Mouse (Mus musculus): Measurements from ENCODE around the gene Txndc5.

Gene Txndc5

DNA sequence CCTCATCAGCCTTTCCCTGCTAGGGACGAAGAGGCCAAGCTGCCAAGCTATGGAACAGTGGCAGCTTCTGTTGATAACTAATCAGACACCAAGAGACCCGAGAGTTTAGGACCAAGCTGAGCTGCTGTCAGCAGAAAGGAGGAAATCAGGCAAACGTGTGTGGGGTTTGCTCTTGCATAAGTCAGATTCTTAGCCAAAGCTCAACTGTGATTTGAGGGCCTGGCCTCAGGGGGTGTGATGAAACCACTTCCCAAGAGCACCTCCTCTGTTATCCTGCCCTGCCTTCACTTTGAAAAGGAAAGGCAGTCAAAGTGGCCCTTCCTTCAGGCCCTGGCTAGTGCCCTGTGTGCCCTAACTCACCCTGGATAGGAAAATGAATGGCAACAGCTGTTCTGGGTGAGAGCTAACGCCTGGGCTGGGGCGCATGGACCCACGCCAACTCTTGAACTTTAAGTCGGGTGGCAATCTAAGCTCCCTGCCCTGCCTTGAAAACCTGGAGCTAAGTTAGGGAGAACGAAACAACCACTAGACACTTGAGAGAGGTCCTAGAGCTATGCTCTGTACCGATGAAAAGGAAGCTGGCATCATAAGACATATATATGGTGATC lies at the start of gene Txndc5:
TSS of gene Txndc5 (minus strand) at position 138 of the 608 bp plus-strand sequence.
- DNase-seq (ENCODE audit: low spot score) = no peak

DNA sequence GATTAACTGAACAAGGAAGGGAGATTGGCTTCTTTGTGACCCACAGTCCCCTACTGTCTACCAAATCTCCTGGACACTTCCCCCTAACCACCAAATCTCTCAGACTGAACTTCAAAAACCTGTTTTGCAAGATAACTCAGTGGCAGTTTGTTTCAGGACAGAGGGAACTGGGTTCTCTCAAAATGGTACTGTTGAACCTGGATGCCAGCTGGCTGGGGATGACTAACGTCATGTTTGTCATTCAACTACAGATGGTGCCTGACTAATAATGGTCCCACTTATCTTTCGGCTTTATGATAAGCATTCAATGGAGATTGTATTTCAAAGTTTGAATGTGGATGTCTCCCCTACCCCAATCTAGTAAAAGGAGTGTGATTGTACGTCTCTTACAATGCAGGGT lies 46.0 kb upstream of the Txndc5 start:
- DNase-seq (ENCODE audit: low spot score) = no peak

- DNase-seq (ENCODE audit: low spot score) = no peak
These were observed 44.7 kb upstream of the Txndc5 start for GRCm38 (mm10) chr13:38573281-38573680.

DNA sequence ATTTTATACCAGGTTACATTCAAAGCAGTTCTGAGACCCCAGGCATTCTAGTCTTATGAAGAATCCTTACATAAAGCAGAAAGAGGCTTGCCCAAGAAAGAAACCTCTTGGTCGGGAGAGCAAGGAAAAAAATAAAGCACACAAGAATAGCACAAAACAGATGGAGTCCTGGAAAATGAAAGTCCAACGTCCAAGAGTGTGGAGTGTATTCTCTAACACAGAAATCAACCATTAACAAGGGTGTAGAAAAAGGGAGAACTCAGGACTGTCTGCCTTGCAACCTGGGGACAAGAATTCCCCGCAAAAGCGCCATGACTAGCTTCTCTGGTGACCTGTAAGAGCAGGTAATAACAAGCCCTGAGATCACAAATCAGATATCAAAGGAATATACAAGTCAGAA lies 36.6 kb upstream of the Txndc5 start:
- no peak for DNase-seq (ENCODE audit: low spot score)

GRCm38 (mm10) chr13:38554611-38555010 lies 26.0 kb upstream of the Txndc5 start:
- DNase-seq (ENCODE audit: low spot score) = no peak

- no peak for DNase-seq (ENCODE audit: low spot score)
These were observed 25.6 kb upstream of the Txndc5 start for GRCm38 (mm10) chr13:38554210-38554609.

GRCm38 (mm10) chr13:38548681-38549080 lies 20.1 kb upstream of the Txndc5 start:
- no peak for DNase-seq (ENCODE audit: low spot score)

GRCm38 (mm10) chr13:38547717-38548116 lies 19.1 kb upstream of the Txndc5 start:
- DNase-seq (ENCODE audit: low spot score) = no peak

DNA sequence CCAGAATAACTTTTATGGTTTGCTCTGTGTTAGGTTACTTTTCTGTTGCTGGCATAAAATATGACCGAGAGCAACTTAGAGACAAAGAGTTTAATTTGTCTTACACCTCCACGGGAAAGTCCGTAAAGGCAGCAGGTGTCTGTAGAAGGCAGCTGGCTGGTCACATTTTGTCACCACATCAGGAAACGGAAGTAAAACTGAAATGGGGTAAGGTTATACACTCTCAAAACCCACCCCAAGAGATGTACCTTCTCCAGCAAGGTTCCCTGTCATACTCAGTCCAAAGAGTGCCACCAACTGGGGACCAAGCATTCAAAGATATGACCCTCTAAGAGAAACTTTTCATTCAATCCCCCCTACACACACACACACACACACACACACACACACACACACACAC lies 18.1 kb upstream of the Txndc5 start:
- DNase-seq (ENCODE audit: low spot score) = no peak

GRCm38 (mm10) chr13:38545460-38545859 lies 16.8 kb upstream of the Txndc5 start:
- no peak for DNase-seq (ENCODE audit: low spot score)

DNA sequence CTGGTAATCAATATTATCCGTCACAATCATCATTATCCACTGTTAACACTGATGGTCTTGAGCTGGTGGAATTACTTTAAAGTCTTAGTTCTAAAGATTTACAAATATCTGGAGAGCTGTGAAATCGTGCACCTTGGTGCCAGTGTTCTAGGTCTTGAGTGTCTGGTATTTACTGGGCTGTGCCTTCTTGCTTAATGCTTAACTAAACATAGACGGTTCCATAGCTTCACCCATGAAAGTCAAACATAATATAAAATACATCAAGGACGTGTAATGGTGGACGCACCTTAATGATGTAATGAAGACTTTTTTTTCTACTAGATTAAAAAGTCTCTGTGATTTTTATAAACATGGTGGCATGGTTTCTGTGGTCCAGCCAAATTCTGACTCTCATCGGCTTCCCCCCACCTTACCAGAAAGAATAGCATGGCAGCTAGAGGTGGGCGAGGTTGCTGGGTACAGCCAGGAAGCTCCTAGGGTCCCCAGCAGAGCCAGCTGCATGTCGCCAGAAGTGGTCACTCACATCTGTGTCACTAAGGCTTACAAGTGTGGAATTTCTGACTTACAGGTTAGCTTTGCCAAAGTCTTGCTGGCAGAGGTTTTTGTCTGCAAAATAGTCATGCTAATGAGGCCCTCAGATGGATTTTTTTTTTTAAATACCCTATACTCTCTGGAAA lies 16.3 kb upstream of the Txndc5 start:
- no peak for DNase-seq (ENCODE audit: low spot score)

- no peak for DNase-seq (ENCODE audit: low spot score)
These were observed 15.0 kb upstream of the Txndc5 start for GRCm38 (mm10) chr13:38543455-38544125.

DNA sequence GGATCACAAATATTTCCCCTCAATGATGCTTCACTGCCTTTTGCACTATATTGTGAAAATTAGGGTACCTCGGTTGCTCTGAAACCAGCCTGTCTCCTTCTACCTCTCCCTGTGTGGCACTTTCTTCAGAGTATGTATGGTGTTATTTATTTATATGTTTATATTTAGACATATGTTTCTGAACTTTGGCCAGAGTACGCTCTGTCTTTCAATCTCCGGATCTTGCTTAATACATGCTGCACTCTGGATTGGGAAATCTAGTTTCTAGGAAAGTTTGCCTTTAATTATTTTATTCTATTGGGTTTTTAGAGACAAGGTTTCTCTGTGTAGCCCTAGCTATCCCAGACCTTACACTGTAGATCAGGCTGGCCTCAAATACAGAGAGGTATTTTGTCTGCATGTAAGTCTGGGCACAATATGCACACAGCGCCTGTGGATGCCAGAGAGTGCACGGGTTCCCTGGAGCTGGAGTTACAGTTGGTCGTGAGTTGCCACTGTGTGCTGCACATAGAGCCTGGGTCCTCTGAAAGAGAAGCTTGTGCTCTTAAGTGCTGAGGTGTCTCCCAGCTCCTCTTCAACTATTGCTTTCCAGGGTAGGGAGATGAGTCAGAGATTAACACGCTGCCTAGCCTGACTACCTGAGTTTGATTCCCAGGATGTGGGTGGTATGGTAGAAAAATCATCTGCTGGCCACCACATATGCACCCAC lies 10.7 kb upstream of the Txndc5 start:
- DNase-seq (ENCODE audit: low spot score) = no peak

GRCm38 (mm10) chr13:38537521-38537920 lies 8.9 kb upstream of the Txndc5 start:
- no peak for DNase-seq (ENCODE audit: low spot score)

- DNase-seq (ENCODE audit: low spot score) = no peak
These were observed 6.1 kb upstream of the Txndc5 start for GRCm38 (mm10) chr13:38534731-38535130.

GRCm38 (mm10) chr13:38534016-38534415 lies 5.4 kb upstream of the Txndc5 start:
- DNase-seq (ENCODE audit: low spot score) = no peak

- no peak for DNase-seq (ENCODE audit: low spot score)
These were observed 4.8 kb upstream of the Txndc5 start for GRCm38 (mm10) chr13:38533461-38533860.

DNA sequence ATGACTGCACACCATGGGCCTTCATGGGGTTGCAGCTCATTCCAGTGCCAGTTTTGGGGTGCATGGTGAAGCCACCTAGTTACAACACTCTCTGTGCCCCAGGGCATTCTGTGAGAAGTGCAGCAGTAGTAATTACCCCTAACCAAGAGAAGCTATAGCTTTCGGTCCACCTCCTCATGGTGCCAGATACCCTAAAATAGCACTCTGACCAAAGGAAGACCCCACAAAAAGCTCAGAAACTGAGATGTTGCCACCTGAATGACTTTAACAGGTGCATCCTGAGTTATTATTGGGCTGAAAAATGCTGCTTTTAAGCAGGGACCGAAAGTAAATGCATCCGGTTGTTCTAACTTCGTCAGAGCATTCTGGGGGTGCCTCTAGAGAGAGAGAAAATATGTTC lies 2.9 kb upstream of the Txndc5 start:
- DNase-seq (ENCODE audit: low spot score) = no peak

GRCm38 (mm10) chr13:38529576-38529975 lies 952 bp upstream of the Txndc5 start:
- DNase-seq (ENCODE audit: low spot score) = no peak

GRCm38 (mm10) chr13:38527797-38528650 lies 600 bp downstream of the Txndc5 start:
- DNase-seq (ENCODE audit: low spot score) = peak; percentile 81

DNA sequence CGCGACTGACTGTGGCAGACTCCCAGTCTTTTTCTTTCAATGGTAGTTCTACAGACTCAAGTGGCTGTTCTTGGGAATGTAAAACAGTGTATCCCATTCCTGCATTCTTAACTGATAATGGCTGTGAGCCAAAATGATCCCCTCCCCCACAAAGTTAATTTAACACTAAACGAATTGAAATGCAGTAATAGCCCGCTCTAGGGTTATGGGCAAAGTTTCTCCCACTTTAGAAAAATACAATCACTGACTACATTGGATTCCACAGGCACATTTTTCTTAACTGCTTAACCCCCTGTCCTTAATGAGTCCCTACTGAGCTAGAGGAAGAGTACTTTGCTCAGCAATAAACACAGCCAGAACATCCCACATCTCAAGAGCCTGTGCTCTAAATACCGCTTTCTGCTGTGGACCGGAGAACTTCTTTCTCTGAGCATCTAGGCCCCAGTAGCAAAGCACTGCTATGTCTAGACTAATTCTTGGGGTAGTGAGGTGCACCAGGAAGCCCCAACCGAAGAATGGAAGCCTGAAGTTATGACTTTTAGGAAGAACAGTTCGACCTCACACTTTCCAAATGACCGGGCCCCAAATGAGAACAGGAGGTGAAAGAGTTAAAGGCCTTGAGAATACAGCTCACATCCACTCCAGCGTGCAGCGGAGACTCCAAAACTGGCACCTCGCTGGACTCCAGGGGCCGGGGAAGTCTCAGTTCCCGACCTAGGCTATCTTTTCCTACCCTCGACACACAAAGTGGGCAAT lies 1.4 kb downstream of the Txndc5 start:
- peak; percentile 26 for DNase-seq (ENCODE audit: low spot score)

All from ovary, postnatal 10 days (tissue).